Mouse (Mus musculus): ENCODE results near the gene Foxf2. TPM values are rescaled to one million over a fixed set of nuclear protein-coding genes. Genes with fewer than 3 reads are reported as not detected.

Gene Foxf2
- polyA plus RNA-seq, 1 experiment: not detected

GRCm38 (mm10) chr13:31623291-31623690, 2.3 kb upstream of the Foxf2 start:
- Histone ChIP-seq H3K4me1 (ENCODE audit: control insufficient read depth, insufficient read depth, low read length) (peaks cover 21% of the 10 kb centered on the region), H3K4me3 (ENCODE audit: insufficient read depth, low read depth, low read length) (no peak overlapping the region), H3K27ac (ENCODE audit: insufficient read depth, low read depth, low read length) (no peak overlapping the region)
- 6% methylated on average over 6 of the region's 6 CpGs for WGBS
- TF ChIP-seq CTCF (IDR thresholded peaks at IDR 0.05; ENCODE audit: insufficient read depth, low read depth, low read length) (no peak), POLR2A (IDR thresholded peaks at IDR 0.05; ENCODE audit: insufficient read depth, low read depth, low read length) (no peak)

DNA sequence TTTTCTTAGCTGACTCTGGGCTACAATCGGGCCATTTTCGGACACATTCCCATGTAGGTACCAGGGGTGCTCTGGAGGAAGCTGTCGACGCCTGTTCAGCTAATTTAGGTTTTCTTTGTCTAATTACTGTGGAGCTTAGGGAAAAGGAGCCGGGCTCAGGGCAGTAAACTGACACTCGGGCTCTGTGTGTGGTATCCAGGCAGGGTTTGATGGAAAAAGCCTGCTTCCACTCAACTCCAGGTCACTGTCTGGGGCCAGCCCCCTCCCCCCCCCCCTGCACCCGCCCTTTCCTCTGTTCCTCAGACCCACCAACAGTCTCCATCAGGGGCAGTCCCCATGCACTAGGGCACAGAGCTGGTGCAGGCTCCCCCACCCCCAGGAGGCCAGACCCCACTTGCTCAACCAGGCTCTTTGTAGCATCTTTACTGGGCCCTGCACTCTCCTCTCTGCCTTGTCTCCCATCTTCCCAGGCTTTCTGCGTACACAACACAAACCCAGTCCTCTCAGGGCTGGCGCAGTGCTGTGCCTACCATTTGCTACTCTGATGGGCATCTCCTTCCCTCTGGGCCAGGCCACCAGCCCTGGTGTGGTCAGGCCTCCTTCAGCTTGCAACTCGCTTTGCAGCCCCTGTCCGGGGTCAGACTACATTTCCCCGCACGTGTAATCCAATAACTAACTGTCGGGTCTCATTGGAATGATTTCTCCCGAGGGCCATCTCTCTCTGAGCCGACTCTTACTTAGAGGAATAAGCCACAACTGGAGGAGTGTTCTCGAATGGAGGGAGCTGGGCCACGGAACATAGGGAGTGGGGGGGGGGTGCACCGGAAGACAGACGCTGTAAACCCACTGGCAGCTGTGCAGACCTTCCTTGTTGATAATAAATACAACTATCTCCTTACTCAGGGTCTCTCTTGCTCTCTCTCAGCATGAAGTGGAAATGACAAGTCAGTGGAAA, 1.4 kb upstream of the Foxf2 start:
- Histone ChIP-seq H3K4me3 (ENCODE audit: insufficient read depth, low read depth, low read length) (no peak overlapping the region), H3K4me1 (ENCODE audit: control insufficient read depth, insufficient read depth, low read length) (peaks cover 22% of the 10 kb centered on the region), H3K27ac (ENCODE audit: insufficient read depth, low read depth, low read length) (no peak overlapping the region)
- WGBS: 5% methylated on average over 20 of the region's 20 CpGs
- TF ChIP-seq CTCF (IDR thresholded peaks at IDR 0.05; ENCODE audit: insufficient read depth, low read depth, low read length): no peak

GRCm38 (mm10) chr13:31624966-31625332, 667 bp upstream of the Foxf2 start:
- no peak overlapping the region for H3K27ac ChIP-seq (ENCODE audit: insufficient read depth, low read depth, low read length)
- peak overlapping the region; percentile 26; the same call in 1 of the 2 replicates for H3K4me3 ChIP-seq (ENCODE audit: insufficient read depth, low read depth, low read length)
- TF ChIP-seq POLR2A (IDR thresholded peaks at IDR 0.05; ENCODE audit: insufficient read depth, low read depth, low read length) (no peak), CTCF (IDR thresholded peaks at IDR 0.05; ENCODE audit: insufficient read depth, low read depth, low read length) (no peak)
- peaks cover 27% of the 10 kb centered on the region for H3K4me1 ChIP-seq (ENCODE audit: control insufficient read depth, insufficient read depth, low read length)
- 0% methylated on average over 13 of the region's 13 CpGs for WGBS

GRCm38 (mm10) chr13:31626183-31626801, 676 bp downstream of the Foxf2 start:
- WGBS: 1% methylated on average over 60 of the region's 60 CpGs
- Histone ChIP-seq H3K27ac (ENCODE audit: insufficient read depth, low read depth, low read length) (no peak overlapping the region), H3K4me1 (ENCODE audit: control insufficient read depth, insufficient read depth, low read length) (peaks cover 27% of the 10 kb centered on the region), H3K4me3 (ENCODE audit: insufficient read depth, low read depth, low read length) (peak overlapping the region; percentile 44)
- no peak for TF ChIP-seq CTCF (IDR thresholded peaks at IDR 0.05; ENCODE audit: insufficient read depth, low read depth, low read length)
- no peak for TF ChIP-seq POLR2A (IDR thresholded peaks at IDR 0.05; ENCODE audit: insufficient read depth, low read depth, low read length)

- WGBS: 5% methylated on average over 24 of the region's 24 CpGs
- H3K27ac ChIP-seq (ENCODE audit: insufficient read depth, low read depth, low read length): no peak overlapping the region
- TF ChIP-seq CTCF (IDR thresholded peaks at IDR 0.05; ENCODE audit: insufficient read depth, low read depth, low read length) (no peak), POLR2A (IDR thresholded peaks at IDR 0.05; ENCODE audit: insufficient read depth, low read depth, low read length) (no peak)
- peak overlapping the region; percentile 44; the same call in 1 of the 2 replicates for H3K4me3 ChIP-seq (ENCODE audit: insufficient read depth, low read depth, low read length)
- peaks cover 27% of the 10 kb centered on the region for H3K4me1 ChIP-seq (ENCODE audit: control insufficient read depth, insufficient read depth, low read length)
Observed at GRCm38 (mm10) chr13:31626991-31627625, 1.5 kb downstream of the Foxf2 start.

- TF ChIP-seq CTCF (IDR thresholded peaks at IDR 0.05; ENCODE audit: insufficient read depth, low read depth, low read length) (no peak), POLR2A (IDR thresholded peaks at IDR 0.05; ENCODE audit: insufficient read depth, low read depth, low read length) (no peak)
- Histone ChIP-seq H3K4me1 (ENCODE audit: control insufficient read depth, insufficient read depth, low read length) (peaks cover 27% of the 10 kb centered on the region), H3K4me3 (ENCODE audit: insufficient read depth, low read depth, low read length) (peak overlapping the region; percentile 2; the same call in 1 of the 2 replicates), H3K27ac (ENCODE audit: insufficient read depth, low read depth, low read length) (no peak overlapping the region)
- WGBS: 38% methylated on average over 8 of the region's 8 CpGs
Observed at GRCm38 (mm10) chr13:31627864-31628690, 2.5 kb downstream of the Foxf2 start.

DNA sequence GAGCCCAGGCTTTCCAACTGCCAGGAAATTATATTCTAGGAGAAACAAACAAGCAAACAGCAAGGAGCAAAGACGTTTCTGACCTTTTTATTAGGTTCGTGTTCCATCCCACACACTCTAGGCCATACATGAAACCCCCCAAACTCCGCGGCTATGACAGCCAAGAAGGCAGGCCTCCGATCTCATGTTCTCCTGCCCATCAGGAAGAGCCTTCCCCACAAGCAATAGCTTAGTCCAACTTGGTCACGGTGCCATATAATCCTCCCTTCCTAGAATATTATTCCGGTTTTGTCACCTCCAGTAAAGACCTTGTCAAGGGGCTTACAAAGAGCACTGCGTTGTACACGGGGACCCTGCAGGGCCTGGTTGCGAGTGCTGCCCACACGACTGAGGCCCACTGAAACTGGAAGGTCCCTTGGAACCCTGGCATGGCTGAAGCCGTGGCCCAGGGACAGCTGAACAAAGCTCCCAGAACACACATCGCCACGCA, 3.1 kb downstream of the Foxf2 start:
- 18% methylated on average over 14 of the region's 14 CpGs for WGBS
- Histone ChIP-seq H3K27ac (ENCODE audit: insufficient read depth, low read depth, low read length) (no peak overlapping the region), H3K4me3 (ENCODE audit: insufficient read depth, low read depth, low read length) (peak overlapping the region; percentile 28), H3K4me1 (ENCODE audit: control insufficient read depth, insufficient read depth, low read length) (peaks cover 27% of the 10 kb centered on the region)
- no peak for TF ChIP-seq POLR2A (IDR thresholded peaks at IDR 0.05; ENCODE audit: insufficient read depth, low read depth, low read length)
- TF ChIP-seq CTCF (IDR thresholded peaks at IDR 0.05; ENCODE audit: insufficient read depth, low read depth, low read length): no peak

- H3K4me3 ChIP-seq (ENCODE audit: insufficient read depth, low read depth, low read length): peak overlapping the region; percentile 28
- TF ChIP-seq CTCF (IDR thresholded peaks at IDR 0.05; ENCODE audit: insufficient read depth, low read depth, low read length) (no peak), POLR2A (IDR thresholded peaks at IDR 0.05; ENCODE audit: insufficient read depth, low read depth, low read length) (no peak)
- H3K4me1 ChIP-seq (ENCODE audit: control insufficient read depth, insufficient read depth, low read length): peaks cover 27% of the 10 kb centered on the region
- H3K27ac ChIP-seq (ENCODE audit: insufficient read depth, low read depth, low read length): no peak overlapping the region
- WGBS: 2% methylated on average over 40 of the region's 40 CpGs
Observed at GRCm38 (mm10) chr13:31629321-31629851, 3.8 kb downstream of the Foxf2 start.
